Mouse (Mus musculus) layer of hippocampus, adult 9-10 months (tissue): ENCODE results near the gene Atp2b2.
A peak's percentile ranks its signal among the peaks of the same experiment; 100 is the strongest.

Experiments
- DNase-seq: peaks from one replicate; pipeline ENCODE4 v3.0.0; 2022; ENCODE audit warnings: low spot score

Gene Atp2b2

DNA sequence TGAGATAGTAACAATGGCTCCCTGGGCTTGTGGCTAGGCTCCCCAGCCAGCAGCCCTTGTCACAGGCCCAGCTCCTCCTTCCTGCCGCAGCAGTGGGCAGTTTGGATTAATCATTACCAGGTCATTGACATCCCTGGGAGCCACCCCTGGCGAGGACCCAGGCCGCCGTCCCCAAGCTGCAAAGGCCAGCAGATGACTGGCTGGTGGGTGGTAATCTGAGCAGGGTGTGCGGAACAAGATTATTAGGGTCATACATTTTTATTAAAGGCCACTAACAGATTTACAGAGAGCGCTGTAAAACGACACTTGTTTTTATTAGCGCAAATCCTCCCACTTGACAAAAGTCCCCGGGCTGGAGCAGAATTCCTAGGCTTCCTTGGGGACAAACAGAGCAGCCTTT lies 29.6 kb downstream of the Atp2b2 start:
- DNase-seq, result no peak

DNA sequence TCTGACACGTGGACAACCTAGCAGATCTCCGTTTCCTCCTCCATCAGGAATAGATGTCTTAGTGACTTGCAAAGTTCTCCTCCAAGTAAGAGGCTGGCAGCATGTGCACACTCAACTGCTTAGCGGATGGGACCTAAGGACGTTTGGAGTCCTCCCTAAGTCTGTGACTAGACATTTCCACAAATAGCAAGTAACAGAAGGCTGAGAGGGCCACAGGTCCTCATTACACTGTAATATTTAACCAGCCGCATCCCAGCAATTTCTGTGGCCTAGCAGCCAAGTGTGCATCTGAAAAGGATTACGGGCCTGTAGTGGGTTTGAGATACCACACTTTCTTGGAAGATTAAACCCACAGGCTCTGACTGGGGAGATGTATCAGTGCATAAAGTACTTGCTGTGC lies 30.4 kb downstream of the Atp2b2 start:
- no peak for DNase-seq

DNA sequence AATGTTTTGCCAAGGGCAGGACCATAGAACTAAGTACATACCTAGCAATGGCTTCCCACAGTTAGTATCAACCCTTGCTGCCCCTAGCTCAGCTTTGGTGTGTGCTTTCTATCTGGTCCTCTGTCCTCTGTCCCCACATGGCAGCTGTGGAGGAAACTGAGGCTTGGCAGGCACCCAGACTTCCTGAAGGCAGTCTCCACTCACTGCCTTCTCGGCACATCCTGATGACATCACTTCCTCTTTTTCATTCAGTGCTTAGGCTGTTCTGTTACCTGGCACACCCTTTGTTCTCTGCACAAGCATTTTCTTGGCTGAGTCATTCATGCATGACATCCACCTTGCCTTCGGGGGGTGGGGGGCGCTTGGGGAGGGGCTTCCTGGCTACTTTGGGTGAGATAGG lies 38.6 kb downstream of the Atp2b2 start:
- no peak for DNase-seq

DNA sequence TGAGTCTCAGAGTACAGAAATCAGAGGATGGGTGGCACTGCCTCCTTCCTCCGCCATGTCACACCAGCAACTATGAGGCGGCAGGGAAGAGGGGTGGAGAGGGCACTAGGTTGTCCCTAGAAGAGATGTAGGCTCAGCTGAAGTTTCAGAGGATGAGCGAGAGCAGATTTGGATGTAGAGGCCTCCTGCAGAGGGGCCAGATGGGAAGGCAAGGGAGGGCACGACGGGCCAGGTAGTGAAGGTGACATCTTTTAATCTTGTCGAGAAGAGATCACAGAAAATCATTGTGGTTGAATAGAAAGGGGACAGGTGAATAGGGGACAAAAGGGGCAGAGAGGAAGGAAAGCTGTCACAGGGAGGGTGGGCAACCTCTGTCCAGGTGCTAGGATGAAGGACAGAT lies 41.5 kb downstream of the Atp2b2 start:
- no peak for DNase-seq

DNA sequence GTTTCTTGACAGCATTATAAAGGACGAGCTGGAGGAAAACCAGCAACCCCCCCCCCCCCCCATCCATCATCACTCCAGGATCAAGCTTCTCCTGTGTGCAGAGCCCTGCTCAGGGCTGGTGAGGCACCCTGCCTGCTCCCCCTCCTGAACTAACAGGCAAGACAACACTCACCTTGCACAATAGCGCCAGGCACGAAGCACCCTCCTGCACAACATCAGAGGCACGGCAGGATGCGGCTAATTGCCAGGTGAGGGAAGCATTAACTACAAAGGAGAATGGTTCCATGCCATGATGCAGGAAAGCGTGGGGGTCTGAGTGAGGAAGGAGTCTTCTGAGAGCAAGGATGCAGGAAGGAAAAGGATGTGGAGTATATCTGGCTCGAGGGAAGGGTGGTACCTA lies 42.1 kb downstream of the Atp2b2 start:
- DNase-seq, result no peak

DNA sequence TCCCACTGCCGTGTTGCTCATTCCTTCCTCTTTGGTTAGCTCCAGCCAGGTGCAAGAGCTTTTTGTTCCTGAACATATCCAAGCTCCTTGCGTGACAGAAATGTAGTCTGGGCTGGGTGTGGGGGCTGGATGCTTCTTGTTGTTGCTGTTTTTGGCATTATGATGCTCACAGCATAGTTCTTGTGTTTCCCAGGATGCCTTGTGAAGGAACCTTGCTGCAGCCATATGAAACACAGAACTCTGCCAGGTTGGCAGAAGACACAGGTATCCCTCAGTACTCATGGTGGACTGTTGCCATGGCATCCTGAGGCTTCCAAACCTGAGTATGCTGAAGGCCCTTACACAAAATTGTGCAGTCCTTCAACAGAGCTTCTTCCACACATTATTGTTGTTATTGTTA lies 44.0 kb downstream of the Atp2b2 start:
- no peak for DNase-seq

DNA sequence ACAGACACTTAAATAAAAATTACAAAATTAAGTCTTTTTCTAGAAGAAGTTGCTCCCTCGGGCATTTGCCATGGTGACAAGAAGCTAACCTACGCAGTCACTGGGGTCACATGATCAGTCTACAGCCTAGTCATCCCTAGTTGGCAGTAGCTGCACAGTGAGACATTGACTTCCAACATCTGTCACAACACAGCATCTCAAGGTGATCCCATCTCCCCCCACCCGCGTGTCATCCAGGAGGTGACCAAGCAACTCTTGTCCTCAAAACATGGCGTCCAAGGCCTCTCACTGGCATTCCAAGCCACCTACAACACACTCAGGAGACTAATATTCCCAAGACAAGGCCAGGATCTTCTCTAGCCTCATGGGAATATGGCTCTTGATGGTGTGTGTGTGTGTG lies 48.2 kb downstream of the Atp2b2 start:
- DNase-seq, result no peak

DNA sequence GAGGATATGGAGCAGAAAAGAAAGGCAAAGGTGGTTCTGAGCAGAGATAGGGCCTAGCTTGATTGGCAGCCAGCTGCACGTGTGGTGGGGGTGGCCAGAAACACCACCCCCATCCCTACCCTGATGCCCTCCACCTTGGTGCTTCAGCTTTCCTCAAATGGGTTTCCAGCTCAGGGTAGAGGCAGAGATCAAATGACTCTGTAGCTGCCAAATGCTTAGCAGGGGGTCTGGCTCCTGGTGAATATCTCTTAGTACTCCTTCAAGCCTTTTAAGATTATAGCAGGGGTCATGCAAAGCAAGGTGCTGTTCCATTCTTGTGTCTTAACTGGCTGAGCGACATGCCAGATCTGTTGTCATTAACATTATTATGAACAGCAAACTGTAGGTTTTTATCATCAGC lies 50.3 kb downstream of the Atp2b2 start:
- DNase-seq, result no peak

DNA sequence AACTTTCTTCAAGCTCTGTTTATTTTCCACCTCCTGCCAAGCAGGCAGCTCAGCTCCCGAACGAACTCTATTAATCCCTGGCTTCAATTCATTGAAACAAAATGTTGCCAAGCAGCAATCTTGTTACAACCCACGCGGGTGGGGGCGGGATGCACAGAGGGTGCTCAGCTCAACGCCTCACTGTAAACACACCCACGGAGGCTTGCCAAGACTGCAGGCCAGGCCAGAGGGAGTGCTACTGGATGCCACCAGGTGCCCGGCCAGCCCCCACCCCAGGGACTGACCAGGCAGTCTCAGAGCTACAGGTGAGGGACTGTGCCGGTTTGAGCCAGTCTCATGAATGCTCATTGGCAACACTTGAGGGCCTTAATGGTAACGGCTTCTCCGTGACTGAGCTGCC lies 50.9 kb downstream of the Atp2b2 start:
- peak; percentile 71 for DNase-seq

DNA sequence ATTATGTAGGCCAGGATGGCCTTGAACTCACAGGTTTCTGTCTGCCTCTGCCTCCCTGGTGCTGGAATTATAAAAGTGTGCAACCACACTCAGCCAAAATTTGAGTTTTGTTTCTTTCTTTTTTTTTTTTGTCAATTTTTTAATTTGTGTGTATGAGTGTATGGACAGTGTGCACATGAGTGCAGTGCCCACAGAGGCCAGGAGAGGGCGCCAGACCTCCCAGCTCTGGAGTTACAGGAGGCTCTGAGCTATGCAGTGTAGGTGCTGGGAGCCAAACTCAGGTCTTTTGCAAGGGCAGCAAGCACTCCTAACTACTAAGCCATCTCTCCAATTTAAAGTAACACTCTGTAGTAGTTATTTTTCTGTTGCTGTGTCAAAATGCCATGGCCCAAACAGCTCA lies 52.4 kb downstream of the Atp2b2 start:
- DNase-seq, result no peak

DNA sequence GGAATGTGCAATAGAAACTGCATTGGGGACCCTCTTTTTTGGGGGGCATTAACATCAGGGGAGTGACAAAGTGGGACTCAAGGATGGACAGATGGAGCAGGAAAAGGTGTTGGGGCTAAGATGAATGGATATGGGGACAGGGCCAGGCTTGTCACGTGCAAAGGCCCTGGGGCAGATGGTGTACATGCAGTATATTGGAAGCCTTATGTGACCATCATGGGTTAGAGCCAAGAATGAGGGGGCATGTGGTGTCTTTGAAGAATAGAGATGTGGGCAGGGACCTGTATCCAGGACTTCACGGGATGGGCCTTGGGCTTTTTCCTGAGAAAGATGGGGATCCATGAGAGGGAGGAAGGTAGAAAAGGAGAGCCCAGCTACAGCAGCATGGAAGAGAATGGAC lies 53.9 kb downstream of the Atp2b2 start:
- no peak for DNase-seq

DNA sequence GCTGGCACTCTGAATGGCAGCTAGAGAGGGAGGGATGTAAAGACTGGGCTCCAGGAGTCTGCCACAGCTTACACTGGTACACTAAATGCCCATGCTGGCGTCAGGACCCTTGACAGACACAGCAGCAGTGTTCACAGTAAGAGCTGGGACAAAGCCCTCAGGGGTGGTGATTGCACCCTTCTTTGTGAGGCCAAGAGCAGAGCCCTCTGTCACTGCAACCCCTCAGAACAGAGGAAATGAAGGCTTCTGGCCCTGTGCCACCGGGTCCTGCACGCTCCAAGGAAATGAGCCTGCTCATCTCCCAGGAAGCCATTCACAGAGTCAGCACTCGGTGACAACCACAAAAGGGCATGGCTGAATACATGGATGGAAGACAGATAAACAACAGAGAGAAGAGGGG lies 55.7 kb downstream of the Atp2b2 start:
- no peak for DNase-seq

DNA sequence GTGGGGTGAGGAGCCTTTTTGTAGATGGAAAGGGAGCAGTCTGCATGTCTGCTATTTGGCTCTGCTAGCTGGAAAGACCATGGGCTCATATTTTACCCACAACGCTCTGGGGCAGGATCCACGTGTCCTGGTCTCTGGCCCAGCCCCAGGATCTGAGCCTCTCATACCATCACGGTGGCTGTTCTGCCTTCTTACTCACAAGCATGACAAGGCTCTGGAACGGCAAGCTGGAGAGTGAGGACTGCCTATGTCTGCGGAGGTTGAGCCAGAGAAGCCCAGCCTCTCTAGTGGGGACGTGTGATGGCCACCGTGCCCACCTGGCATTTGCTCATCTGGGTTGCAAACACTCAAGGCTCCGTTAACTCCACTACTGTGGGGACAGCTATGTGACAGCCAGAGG lies 63.7 kb downstream of the Atp2b2 start:
- DNase-seq, result no peak

DNA sequence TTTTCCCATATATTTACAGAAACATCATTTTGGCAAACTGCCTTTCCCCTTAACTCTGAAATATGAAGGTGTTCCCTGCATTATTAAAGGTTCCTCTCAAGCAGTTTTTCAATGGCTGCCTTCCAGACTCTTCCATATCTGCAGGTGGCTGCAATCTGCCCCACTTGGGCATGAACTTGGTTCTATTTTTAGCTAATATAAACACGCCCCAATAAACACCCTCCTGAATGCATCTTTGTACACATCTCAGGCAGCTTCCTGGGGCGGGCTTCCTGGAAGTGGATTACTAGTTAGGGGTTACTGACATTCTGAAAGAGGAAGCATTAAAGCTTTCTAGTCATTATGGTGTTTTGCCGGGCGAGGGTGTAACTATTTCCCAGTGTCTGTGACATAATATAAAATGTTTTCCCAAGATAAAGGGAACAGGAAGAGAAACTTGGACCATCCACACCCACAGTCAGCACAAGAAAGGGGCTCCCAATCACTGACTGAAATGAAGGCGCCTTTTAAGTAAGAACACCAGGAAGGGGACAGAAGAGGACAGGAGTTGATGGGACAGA lies 64.2 kb downstream of the Atp2b2 start:
- no peak for DNase-seq

DNA sequence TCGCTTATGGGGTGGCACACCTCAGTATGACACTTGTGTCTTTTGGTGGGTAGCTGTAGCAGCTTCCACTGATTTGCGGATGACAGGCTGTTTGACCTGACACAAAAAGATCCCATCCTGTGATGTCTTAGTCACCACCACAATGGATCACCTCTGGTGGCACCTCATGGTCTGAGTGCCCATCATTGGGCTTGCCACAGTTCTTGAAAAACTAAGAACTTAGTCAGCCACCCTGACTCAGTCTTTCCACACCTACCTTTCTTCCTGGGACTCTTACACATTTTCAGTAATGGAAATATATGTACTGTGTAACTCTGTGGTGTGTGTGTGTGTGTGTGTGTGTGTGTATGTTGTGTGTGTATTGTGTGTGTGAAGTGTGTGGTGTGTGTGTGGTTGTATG lies 71.5 kb downstream of the Atp2b2 start:
- no peak for DNase-seq

DNA sequence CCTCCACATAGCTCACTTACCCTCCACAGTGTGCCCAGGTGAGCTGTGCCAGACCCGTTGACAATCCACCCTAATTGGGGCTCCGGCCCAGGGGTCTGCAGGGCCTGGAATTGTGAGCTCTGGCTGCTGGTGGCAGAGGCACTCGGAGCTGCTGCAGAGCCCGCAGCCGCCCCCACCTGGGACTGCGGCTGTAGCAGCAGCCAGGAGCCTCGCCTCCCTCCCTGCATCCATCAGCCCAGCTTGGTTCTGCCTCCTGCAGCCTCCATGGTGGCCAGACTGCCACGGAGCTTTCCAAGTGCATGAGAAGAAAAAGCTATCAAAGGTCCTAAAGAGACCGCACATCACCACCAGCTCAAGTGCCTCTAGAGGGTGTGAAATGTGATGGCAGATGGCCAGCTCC lies 71.9 kb downstream of the Atp2b2 start:
- DNase-seq, result no peak

DNA sequence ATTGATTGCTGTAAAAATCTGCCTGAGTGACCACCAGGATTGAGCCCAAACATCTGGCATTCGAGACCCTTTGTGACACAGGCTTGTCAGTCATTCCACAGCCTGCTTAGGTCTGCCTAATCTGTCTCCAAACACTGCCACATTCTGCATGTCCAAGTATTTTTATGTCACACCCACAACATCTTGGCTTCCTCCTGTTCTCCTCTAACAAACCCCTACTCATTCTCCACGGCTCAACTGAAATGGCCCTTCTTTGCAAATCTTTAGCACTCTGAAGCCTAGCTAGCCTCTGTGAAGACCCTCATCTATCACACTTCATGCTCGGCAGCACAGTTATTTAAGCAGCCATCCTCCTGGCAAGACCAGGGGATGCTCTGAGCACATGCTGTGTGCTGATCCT lies 72.7 kb downstream of the Atp2b2 start:
- DNase-seq, result no peak

DNA sequence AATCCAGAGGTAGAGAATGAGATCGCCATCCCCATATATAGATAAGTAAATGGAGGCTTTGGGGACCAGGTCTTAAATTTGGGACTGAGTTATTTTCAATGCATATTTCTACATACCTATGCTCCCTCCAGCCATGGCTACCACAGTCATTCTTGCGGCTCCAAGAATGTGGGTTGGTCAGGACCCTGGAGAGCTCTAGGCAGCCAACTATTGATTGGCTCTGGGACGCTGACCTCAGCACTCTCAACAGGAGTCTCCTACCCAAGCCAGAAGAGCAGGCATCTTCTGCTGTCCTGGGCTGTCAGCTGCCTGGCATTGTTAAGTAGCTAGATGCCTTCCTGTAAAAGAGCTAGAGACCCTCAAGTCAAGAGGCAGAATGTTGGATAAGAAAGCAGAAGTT lies 79.6 kb downstream of the Atp2b2 start:
- no peak for DNase-seq

DNA sequence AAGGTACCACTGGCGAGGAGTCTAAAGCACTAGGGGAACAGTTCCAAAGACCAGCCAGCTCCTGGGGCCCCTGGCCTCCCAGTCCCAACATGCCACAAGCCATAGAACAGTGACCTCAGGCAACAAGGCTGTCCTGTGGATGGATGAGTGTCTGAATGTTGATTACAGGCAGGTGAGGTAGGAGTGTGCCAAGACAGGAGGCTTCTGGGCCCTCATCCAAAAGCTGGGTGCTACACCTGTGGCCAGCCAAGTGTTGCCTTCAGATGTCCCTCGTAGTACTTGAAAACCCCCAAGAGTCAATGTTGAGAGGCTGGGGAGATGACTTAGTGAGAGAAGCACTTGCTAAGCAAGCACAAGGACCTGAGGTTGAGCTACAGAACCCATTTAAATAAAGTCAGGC lies 80.8 kb downstream of the Atp2b2 start:
- no peak for DNase-seq

DNA sequence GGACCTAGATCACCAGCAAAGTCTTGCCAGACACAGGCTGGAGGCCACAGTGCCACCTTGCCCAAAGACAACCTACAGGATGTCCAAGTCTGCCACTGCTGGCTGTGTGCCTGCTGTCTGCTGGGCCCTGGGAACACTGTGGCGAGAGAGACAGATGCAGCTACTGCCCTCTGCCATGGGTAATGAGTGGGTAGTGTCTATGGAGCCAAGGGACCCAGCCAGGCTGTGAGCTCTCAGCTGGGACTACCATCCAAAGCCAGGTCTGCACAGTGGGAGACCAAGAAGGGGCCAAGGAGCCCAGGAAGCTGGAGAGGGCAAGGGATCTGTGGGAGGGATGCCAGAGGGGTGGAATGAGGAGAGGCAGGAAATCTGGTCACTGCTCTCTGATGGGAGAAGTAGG lies 83.1 kb downstream of the Atp2b2 start:
- no peak for DNase-seq

DNA sequence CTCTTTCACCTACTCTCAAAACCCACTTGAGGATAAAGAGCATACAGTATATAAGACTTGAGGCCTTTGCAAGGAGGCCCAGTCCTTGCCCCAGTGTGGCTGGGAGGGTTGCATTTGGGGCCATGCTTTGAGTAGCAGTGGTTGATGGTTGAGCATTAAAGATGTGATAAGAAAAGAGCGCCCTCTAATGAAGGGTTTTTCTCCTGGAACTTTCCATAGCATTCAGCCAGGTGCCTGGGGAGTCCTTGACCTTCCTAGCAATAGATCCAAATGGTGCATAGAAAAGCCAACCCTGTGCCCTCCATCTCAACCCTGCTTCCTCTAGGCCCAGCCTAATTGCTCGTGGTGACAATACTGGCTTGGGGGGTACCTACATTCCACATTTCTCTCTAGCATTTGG lies 83.7 kb downstream of the Atp2b2 start:
- no peak for DNase-seq

DNA sequence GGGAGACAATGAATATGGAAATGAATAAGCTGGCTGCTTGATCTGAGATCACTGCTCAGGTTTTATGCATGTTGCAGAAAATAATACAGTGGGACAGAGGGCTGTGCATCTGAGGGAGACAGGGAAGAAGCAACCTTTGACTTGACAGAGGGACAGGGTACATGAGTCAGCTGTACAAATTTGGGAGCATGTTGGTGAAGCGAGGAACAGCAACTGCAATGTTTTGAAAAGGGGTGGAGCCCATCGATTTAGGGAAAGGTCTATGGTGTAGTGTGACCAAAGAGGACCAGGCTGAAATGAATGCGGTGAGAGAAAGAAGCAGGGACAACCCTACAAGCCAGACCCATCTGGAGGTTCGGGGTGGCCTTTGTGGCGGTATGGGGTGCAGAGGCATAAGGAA lies 84.4 kb downstream of the Atp2b2 start:
- no peak for DNase-seq

DNA sequence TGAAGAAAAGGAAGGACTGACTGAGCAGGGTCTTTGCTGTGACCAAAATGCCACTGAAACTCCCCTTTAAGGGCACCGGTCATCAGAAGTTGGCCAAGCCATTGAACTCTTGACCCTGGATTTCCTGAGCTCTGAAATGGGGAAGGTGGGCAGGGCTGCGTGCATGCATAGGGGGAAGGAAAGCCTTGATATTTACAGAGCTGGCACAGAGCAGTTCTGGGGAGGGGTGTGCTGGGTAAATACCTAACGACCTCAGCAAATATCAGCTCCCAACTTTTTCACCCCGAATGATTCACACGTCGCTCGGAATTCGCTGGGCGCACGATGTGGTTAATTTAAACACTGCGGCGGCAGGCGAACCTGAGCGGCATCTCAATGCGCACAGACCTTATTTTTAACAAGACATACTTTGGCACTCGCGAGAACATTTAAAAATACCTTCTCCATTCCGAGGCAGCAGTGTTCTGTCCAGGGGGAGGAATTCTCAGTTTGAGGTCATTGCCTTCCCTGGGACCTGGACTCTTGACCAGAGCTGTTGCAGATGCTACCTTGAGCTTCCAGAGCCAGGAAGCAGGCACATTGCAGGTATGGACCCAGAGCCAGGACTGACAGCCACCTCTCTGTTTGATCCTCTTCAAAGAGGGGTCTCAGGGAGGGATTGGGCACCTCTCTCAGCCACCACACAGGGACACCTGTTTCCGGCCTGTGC lies 85.0 kb downstream of the Atp2b2 start:
- no peak for DNase-seq

DNA sequence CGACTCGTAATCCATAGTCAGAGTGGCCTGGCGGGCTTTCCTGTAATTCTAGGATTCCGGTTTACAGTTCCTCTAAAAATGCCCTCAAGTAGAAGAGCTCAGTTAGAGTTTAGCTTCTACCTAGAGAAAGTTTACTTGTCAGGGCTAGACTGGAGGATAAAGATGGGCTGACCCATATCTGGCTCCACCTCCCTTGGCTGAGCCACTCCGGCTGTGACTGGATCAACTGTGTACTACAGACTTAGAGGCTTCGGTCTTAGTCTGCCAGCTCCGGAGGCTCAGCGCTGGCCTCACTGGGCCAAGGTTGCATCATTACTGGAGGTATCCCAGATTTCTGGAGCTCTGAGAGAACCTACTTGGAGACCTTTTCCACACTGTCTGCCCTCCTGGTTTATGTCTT lies 94.9 kb downstream of the Atp2b2 start:
- no peak for DNase-seq

DNA sequence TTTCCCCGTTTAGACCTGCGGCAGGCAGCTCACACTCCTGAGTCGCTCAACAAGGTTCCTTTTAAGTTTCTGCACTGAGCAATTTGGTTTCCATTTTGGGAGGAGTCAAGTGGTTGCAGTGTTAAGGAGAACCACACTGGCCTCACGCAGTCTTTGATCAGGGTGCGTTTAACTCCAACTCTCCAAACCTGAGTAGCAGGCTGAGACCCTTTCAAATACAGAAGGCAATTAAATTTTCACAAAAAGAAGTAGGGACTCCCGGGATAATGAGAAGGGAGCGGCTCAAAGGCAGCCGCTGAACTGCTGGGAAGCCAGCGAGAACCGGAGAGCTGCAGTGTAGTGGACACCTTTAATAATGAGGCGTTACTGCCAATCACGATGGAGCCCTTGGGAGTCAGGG lies 100.1 kb downstream of the Atp2b2 start:
- DNase-seq, result no peak
